Mouse (Mus musculus): ENCODE results near the gene Capn1. TPM values are rescaled to one million over a fixed set of nuclear protein-coding genes. Genes with fewer than 3 reads are reported as not detected.
"Not testable (repeated sequence)": the region's sequence is repeated elsewhere in the genome, so short reads cannot be mapped to it uniquely, and the experiment has no call there.

The Capn1 gene
- polyA plus RNA-seq, 1 experiment from 2014 or later, result 26.0 TPM

DNA sequence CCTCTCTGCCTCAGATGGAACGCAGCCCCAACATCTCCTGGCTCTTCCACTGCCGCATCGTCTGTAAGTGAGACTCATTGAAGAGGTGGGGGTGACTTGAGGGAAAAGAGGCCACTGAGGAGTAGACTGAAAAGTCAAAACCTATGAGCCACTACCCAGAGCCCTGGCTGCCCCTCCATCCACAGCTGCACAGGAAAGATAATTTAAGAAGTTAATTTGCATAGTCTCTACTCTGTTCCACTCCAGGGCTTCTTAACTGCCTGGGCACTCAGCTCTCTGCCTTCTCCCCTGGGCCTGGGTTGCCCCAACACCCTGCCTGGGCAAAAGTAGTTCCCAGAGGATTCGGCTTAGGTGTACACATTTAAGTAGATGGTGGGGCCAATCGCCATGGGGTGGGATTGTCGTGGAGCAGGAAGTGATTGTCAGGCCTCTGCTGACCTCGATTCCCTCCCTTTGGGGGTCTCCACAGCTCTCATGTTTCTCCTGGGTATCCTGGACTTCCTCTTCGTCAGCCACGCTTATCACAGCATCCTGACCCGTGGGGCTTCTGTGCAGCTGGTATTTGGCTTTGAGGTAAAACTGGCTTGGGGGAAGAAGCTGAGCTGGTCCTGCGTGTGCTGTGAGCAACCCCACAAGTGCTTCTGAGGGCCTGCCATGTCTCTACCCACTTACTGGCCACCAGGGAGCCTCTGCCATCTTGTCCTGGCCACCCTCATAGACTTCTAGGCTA lies 33.1 kb upstream of the Capn1 start:
- H3K4me2 ChIP-seq, result no peak overlapping the region
- no peak overlapping the region for H3K27ac ChIP-seq
- 84% methylated on average over 11 of the region's 11 CpGs for WGBS
- H3K4me3 ChIP-seq, result no peak overlapping the region
- peaks cover 62% of the 10 kb centered on the region for H3K36me3 ChIP-seq
- H3K9ac ChIP-seq, result 0 out of 2 replicates have a peak overlapping the region, but pooled peaks have one; percentile 82
- no peak for ATAC-seq (ENCODE audit: insufficient number of reproducible peaks, low FRiP score, low TSS enrichment, low read depth)
- H3K4me1 ChIP-seq, result peaks cover 26% of the 10 kb centered on the region
- no peaks in the 10 kb centered on the region for H3K9me3 ChIP-seq
- no peaks in the 10 kb centered on the region for H3K27me3 ChIP-seq

DNA sequence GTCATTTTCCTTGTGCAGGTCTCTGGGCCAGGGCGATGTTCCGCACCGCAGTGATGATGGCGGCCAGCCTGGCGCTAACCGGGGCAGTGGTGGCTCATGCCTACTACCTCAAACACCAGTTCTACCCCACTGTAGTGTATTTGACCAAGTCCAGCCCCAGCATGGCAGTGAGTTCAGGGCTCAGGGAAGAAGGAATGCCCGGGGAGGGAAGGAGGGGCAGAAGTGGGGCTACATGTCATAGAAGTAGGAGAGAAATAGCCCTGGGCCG lies 32.1 kb upstream of the Capn1 start:
- Histone ChIP-seq H3K4me1 (peaks cover 23% of the 10 kb centered on the region), H3K4me3 (peak overlapping the region; percentile 97), H3K9me3 (no peaks in the 10 kb centered on the region), H3K36me3 (peaks cover 52% of the 10 kb centered on the region), H3K27ac (peak overlapping the region; percentile 99; the same call in 1 of the 2 replicates), H3K4me2 (peak overlapping the region; percentile 81), H3K27me3 (no peaks in the 10 kb centered on the region), H3K9ac (peak overlapping the region; percentile 82)
- no peak for ATAC-seq (ENCODE audit: insufficient number of reproducible peaks, low FRiP score, low TSS enrichment, low read depth)
- 86% methylated on average over 8 of the region's 8 CpGs for WGBS

GRCm38 (mm10) chr19:6047154-6047898 lies 31.6 kb upstream of the Capn1 start:
- no peak for ATAC-seq (ENCODE audit: insufficient number of reproducible peaks, low FRiP score, low TSS enrichment, low read depth)
- Histone ChIP-seq H3K9me3 (no peaks in the 10 kb centered on the region), H3K27me3 (no peaks in the 10 kb centered on the region), H3K4me3 (peak overlapping the region; percentile 97), H3K9ac (peak overlapping the region; percentile 82), H3K36me3 (peaks cover 47% of the 10 kb centered on the region), H3K4me2 (peak overlapping the region; percentile 81), H3K27ac (peak overlapping the region; percentile 99), H3K4me1 (peaks cover 23% of the 10 kb centered on the region)
- 1% methylated on average over 43 of the region's 44 CpGs for WGBS

DNA sequence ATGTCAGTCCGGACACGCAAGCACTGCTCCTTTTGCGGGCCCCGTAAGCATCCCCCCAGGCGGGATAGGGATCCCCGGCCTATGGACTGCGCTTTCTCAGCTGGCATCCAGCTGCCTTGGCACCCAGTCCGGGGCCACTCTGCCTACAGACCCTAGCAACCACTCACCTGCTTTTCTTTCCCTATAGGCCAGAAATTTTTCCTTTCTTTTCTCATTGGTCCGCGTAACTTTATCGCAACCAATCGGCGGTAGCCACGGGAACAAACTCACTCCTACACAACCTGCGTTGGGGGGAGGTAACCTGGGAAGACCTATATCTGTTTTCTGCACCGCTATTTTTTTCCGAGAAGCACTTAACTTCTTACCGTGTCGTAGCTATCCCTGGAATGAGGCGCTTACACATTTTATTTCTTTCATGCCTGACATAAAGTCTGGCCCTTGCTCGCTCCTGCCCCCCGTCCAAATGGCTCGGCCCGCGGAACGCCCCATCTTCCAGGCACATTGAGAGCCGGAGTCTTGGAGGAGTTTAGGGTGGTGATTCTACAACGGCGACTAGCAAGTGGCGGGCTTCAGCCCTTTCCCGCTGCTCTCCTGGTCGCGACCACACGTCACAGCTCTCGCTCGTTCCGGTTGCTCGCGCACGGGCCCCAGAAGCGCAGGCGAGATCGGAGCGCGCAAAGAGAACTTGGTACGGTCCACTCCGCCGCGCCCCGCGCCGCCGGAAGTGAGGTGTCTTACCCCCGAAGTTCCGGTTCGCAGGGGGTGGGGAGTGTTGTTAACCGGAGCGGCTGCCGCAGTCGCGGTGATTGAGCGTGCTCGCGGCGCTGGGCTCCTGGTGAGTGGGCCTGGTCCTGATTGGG lies 30.8 kb upstream of the Capn1 start, which contains the start of gene Syvn1:
Gene Syvn1 (plus strand): TSS at position 283 of the 860 bp plus-strand sequence.
- H3K27ac ChIP-seq, result peak within 1 kb of the TSS; percentile 99
- peak; percentile 90 for ATAC-seq (ENCODE audit: insufficient number of reproducible peaks, low FRiP score, low TSS enrichment, low read depth)
- H3K27me3 ChIP-seq, result no peaks in the 10 kb centered on the region
- WGBS, result under 1% methylated on average over 65 of the region's 65 CpGs
- peaks cover 23% of the 10 kb centered on the region for H3K4me1 ChIP-seq
- H3K9me3 ChIP-seq, result no peaks in the 10 kb centered on the region
- peak within 1 kb of the TSS; percentile 81 for H3K4me2 ChIP-seq
- peak within 1 kb of the TSS; percentile 82 for H3K9ac ChIP-seq
- peaks cover 39% of the 10 kb centered on the region for H3K36me3 ChIP-seq
- H3K4me3 ChIP-seq, result peak within 1 kb of the TSS; percentile 97

DNA sequence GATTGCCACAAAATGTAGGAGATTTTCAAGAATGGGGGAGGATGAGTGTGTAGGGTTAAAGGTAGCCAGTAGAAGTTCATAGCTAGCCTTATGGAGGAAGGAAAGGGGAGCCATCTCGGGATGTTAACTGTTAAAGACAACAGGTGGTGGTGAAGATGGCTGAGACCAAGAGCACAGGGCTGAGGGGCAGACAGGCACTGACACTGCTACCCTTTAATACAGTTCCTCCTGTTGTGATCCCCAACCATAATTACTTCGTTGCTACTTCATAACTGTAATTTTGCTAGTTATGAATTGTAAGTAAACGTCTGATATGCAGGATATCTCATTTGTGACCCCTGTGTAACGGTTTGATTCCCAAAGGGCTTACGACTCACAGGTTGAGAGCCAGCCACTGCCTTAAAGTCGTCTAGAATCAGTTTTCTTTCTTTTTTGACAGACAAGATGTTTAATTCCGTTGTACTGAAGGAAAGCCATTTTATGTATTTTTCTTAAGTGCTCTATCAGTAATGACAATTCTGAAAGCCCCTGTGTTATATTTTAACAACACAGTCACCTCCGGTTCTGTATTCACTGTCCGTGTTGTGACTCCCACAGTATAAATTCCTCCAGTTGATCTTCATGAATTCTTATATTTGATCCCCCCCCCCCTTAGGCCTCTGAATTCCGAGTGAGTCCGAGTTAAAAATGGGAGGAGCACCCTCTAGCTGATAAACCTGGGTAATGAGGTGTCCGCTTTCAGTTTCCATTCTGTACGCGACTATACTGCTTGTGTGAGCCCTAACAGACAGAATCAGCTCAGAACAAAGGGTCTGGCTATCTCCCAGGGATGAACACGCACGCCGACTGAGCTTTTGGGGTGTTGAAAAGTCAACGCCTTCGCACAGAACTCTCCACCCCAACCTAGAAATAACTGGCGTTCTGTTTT lies 29.9 kb upstream of the Capn1 start:
- Histone ChIP-seq H3K27me3 (no peaks in the 10 kb centered on the region), H3K4me3 (peak overlapping the region; percentile 97), H3K4me1 (peaks cover 23% of the 10 kb centered on the region), H3K9me3 (no peaks in the 10 kb centered on the region), H3K4me2 (peak overlapping the region; percentile 81), H3K9ac (peak overlapping the region; percentile 82), H3K36me3 (peaks cover 30% of the 10 kb centered on the region), H3K27ac (peak overlapping the region; percentile 99)
- WGBS, result 15% methylated on average over 20 of the region's 20 CpGs
- ATAC-seq (ENCODE audit: insufficient number of reproducible peaks, low FRiP score, low TSS enrichment, low read depth), result no peak

- Histone ChIP-seq H3K4me1 (peaks cover 23% of the 10 kb centered on the region), H3K36me3 (peaks cover 14% of the 10 kb centered on the region)
- not testable (repeated sequence) for H3K27ac ChIP-seq; H3K4me3 ChIP-seq; H3K9ac ChIP-seq; ATAC-seq (ENCODE audit: insufficient number of reproducible peaks, low FRiP score, low TSS enrichment, low read depth); H3K9me3 ChIP-seq; H3K4me2 ChIP-seq; H3K27me3 ChIP-seq
- WGBS, result 49% methylated on average over 4 of the region's 4 CpGs
These were observed 28.4 kb upstream of the Capn1 start for GRCm38 (mm10) chr19:6044102-6044501.

- Histone ChIP-seq H3K4me2 (no peak overlapping the region), H3K27me3 (no peaks in the 10 kb centered on the region), H3K27ac (no peak overlapping the region; the same call in 1 of the 2 replicates), H3K4me3 (no peak overlapping the region), H3K9me3 (no peaks in the 10 kb centered on the region), H3K36me3 (no peaks in the 10 kb centered on the region), H3K4me1 (peaks cover 6% of the 10 kb centered on the region), H3K9ac (no peak overlapping the region)
- ATAC-seq (ENCODE audit: insufficient number of reproducible peaks, low FRiP score, low TSS enrichment, low read depth), result no peak
- WGBS, result 79% methylated on average over 9 of the region's 9 CpGs
These were observed 26.6 kb upstream of the Capn1 start for GRCm38 (mm10) chr19:6042293-6042692.

- Histone ChIP-seq H3K9me3 (no peaks in the 10 kb centered on the region), H3K36me3 (no peaks in the 10 kb centered on the region), H3K4me2 (no peak overlapping the region), H3K27me3 (no peaks in the 10 kb centered on the region), H3K27ac (no peak overlapping the region), H3K9ac (no peak overlapping the region), H3K4me1 (peaks cover under 1% of the 10 kb centered on the region; the same call in 1 of the 2 replicates), H3K4me3 (no peak overlapping the region)
- no peak for ATAC-seq (ENCODE audit: insufficient number of reproducible peaks, low FRiP score, low TSS enrichment, low read depth)
These were observed 24.3 kb upstream of the Capn1 start for GRCm38 (mm10) chr19:6040002-6040401.

DNA sequence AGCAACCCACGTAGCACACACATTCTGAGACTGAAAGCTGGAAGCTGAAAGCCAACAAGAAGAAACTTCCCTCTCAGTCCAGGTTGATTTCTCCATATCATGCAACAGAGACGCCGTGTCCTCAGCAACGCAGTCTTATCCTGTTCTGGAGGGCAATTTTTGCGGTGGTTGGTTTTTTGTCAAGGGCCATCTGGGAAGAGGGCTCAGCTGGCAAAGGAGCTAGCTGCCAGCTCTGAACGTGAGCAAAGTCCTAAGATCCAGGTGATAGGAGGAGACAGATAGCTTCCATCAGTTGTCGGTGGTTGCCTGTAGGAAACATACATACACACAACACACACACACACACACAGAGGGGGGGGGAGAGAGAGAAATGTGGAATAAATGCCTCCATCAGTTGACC lies 22.6 kb upstream of the Capn1 start:
- WGBS, result 74% methylated on average over 7 of the region's 7 CpGs
- Histone ChIP-seq H3K4me3 (no peak overlapping the region), H3K4me2 (no peak overlapping the region), H3K27me3 (no peaks in the 10 kb centered on the region), H3K9ac (no peak overlapping the region), H3K4me1 (no peaks in the 10 kb centered on the region), H3K9me3 (no peaks in the 10 kb centered on the region), H3K36me3 (no peaks in the 10 kb centered on the region), H3K27ac (no peak overlapping the region)
- no peak for ATAC-seq (ENCODE audit: insufficient number of reproducible peaks, low FRiP score, low TSS enrichment, low read depth)

- Histone ChIP-seq H3K4me1 (no peaks in the 10 kb centered on the region), H3K27me3 (no peaks in the 10 kb centered on the region), H3K27ac (no peak overlapping the region), H3K4me2 (no peak overlapping the region), H3K4me3 (no peak overlapping the region), H3K9ac (no peak overlapping the region), H3K9me3 (no peaks in the 10 kb centered on the region), H3K36me3 (no peaks in the 10 kb centered on the region)
- ATAC-seq (ENCODE audit: insufficient number of reproducible peaks, low FRiP score, low TSS enrichment, low read depth), result no peak
These were observed 22.0 kb upstream of the Capn1 start for GRCm38 (mm10) chr19:6037695-6038094.

DNA sequence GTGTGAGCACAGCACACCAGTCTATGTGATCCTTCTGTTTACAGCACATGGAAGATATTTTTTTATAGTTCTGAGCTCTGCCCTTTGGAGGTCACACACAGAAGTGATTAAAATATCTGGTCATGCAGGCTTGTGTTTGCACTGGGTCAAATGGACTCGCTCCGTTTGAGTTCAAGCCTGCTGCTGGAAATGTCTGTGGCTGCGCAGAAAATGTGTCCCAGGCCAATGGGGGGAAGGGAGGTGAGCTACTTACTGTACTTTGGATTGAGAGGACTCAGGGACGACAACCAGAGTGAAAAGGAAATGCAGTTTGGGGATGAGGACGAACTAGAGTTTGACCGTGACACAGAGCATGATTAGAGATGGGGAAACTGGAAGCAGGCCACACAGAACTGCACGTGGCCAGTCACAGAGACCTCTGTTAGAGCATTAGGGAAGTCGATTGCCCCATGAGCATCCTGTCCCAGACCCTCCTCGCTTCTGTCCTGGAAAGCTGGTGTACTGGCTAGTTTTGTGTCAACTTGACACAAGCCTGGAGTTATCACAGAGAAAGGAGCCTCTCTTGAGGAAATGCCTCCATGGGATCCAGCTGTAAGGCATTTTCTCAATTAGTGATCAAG lies 20.4 kb upstream of the Capn1 start:
- no peak for ATAC-seq (ENCODE audit: insufficient number of reproducible peaks, low FRiP score, low TSS enrichment, low read depth)
- WGBS, result 68% methylated on average over 9 of the region's 9 CpGs

More for the DNA sequence above, 20.4 kb upstream of the Capn1 start:
- Histone ChIP-seq H3K27ac (no peak overlapping the region), H3K4me3 (no peak overlapping the region), H3K4me1 (no peaks in the 10 kb centered on the region), H3K9ac (no peak overlapping the region), H3K4me2 (no peak overlapping the region), H3K9me3 (no peaks in the 10 kb centered on the region), H3K27me3 (no peaks in the 10 kb centered on the region), H3K36me3 (no peaks in the 10 kb centered on the region)
